Mouse (Mus musculus) adrenal gland, postnatal 10 days (tissue): ENCODE data around the gene Tbc1d14. TPM values are rescaled to one million over a fixed set of nuclear protein-coding genes. Genes with fewer than 3 reads are reported as not detected.

ENCODE experiments used
- DNase-seq: peaks from one replicate; pipeline ENCODE4 v3.0.0; 2021; ENCODE audit warnings: mixed read lengths
- total RNA-seq, 2 experiments: library from RNA; stranded (reverse); gene quantifications; 2 replicates each; pipeline ENCODE4 v1.2.3; 2021

Gene Tbc1d14
- total RNA-seq, 2 experiments from 2014 or later, result 32.3 to 32.4 TPM

DNA sequence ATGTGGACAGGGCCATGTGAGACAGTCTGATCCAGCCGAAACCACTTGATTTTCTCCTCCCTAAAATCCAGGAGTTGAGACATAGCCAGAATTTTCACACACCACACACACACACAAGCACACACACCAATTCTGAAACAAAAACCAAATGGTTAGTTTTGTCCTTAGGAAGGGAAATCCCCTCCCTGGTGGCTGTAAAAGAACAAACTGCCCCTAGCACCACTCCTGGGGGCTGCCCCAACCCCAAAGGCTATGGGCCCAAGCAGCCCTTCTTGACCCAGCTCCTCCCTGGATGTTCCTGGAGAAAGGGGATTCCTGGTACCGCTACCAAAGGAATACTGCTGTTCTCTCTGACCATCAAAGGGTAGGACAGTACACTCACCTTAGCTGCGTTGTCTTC is 16.6 kb downstream of the Tbc1d14 start:
- DNase-seq, result no peak

DNA sequence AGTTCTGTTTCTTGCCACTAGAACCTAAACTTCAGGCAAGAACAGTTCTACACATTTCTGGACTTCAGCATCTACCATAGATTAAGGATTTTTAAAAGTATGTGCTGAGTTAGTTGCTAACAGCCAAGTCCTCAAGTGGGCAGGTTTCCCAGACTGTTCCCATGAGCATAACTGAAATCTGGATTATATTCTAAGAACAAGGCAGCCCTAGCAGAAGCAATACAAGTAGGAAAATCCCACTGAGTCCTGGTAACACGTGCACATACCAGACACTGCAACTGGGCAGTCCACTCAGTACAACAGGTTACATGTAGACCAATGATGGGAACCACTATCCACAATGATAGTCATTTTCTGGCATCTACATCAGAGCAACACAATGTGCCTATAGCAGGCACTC is 17.3 kb downstream of the Tbc1d14 start:
- no peak for DNase-seq

- peak; percentile 79 for DNase-seq
Measured at GRCm38 (mm10) chr5:36575227-36575626, 17.8 kb downstream of the Tbc1d14 start.

DNA sequence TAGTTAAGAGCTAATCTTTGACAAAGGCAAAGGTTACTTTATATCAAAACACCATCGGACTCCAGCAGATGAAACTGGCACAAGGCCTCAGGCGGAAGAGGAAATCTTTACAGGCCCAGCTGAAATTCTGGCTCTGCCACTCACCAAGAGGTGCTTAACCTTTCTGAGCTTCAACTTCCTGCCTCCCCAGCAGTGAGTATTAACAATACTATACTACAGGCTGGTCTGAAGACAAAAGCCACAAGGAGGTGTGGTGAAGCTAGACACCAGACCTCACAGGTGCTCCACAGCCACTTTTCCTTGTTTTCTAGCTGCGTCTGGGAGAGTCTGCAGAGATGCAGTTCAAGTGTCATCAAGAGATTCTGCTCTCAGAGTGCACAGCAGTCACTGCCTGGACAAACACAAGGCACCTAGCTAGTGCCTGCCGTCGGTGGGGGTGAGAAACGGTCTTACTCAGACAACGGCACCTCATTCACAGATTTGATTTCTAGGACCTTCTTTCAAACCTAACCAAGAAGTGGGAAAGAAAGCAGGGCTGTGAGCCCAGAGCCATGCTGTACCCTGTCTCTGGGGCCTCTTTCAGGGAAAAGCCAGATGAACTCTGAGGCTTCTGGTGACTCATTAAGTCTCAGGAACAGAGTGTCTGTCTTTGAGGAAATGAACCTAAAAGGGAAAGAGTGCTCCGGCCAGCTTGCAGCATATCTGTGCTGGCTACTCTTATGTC is 18.8 kb downstream of the Tbc1d14 start:
- DNase-seq, result no peak

DNA sequence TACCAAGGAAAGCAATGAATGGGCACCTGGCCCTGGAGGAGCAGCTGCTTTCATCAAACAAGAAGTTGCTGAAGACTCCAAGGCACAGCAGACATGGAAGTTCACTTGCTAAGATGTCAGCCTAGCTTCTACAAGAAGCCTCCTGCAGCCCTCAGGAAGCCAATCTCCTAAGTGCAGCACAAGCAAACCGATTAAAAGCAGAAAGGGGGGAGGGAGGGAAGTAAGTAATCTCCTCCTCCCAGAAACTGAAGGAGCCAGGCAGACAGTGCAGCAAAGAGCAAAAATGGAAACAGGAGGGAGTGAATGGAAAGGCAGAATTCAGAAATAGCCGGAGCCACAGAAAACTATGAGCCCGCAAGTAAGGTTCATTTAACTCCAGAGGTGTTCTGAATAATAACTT is 19.7 kb downstream of the Tbc1d14 start:
- DNase-seq, result no peak

DNA sequence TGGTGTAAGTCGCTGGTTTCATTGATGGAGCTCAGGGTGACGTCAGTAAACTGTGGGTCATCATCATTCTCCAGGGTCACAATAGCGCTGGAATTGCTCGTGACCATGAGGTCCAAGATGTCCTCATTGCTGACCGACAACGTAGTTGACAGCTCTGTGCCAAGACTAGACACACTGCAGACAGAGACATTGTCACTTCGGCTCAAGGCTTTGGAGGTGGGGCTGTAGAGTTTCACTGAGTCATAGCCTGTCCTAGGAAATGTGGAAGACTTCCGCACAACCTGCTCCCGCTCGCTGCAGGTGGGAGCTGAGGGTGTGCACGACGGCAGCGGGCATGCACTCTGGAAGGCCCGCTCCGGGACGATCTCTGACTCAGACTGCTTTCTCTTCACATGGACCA is 21.7 kb downstream of the Tbc1d14 start:
- peak; percentile 65 for DNase-seq

- DNase-seq, result no peak
Measured at GRCm38 (mm10) chr5:36570546-36571245, 22.4 kb downstream of the Tbc1d14 start.

DNA sequence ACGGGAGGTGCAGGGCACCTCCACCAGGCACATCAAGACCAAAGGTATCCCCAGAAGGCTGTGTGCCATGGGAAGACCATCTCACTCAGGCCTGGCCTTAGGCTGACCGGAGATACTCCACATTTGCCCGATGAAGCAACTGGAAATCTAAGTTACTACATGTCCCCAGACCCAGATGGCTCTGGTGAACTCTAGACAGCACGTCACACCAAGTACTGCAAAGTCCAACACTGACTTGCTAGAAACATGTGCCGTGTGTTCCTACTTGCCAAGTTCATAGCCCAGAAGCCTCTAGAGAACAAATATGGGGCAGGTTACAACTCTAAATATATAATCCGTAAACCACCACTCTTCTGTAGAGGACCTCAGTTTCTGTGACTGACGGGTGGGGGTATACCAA is 23.0 kb downstream of the Tbc1d14 start:
- no peak for DNase-seq

DNA sequence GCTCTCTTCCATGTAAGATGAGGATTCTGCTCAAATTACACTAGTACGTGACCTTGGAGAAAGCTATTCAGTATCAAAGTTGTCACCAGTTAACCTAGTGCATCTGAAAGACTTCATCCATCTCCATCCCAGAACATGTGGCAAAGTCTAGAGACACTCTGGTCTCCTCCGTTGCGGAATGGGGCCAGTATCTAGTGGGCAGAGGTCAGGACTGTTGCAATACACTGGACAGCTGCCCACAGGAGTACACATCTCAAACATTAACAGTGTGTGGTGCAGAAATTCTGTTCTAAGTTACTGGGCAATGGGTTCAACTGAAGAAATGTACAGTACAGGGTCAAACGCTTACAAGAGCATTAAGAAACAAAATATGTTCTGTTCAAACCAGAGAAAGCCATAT is 25.0 kb downstream of the Tbc1d14 start:
- DNase-seq, result peak; percentile 76

- DNase-seq, result no peak
Measured at GRCm38 (mm10) chr5:36567627-36568026, 25.4 kb downstream of the Tbc1d14 start.

DNA sequence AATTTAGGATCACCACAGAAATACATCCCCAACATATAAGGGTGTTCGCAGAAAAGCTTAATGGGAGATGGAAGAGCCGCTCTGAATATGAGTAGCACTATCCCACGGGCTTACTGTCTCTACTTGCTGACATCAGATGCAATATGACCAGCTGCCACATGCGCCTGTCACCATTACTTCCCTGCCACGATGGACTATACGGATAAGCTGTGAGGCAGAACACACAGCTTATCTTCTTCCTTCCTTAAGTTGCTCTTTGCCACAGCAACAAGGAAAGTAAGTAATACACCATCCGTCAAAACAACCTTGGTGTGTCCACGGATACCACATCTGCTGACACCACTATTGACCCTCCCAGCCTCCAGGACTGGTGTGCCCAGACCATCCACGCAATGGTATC is 28.5 kb downstream of the Tbc1d14 start:
- no peak for DNase-seq

DNA sequence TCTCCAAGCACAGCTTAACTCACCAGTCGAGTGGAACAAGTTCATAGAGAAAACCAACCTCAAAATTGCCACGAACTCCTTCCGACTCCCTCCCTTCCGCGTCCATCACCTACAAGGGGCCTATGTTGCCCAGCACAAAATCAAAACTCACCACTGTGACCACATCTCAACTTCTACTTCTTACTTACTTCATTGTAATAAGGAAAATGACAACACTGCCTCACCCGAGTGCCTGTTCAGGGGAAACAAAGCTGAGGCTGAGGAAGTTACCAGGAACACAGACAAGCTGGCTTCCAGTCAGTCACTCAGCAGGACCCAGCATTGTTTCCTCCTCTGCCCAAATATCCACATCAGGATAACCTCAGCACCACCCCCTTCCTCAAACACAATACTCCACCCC is 29.3 kb downstream of the Tbc1d14 start:
- no peak for DNase-seq

DNA sequence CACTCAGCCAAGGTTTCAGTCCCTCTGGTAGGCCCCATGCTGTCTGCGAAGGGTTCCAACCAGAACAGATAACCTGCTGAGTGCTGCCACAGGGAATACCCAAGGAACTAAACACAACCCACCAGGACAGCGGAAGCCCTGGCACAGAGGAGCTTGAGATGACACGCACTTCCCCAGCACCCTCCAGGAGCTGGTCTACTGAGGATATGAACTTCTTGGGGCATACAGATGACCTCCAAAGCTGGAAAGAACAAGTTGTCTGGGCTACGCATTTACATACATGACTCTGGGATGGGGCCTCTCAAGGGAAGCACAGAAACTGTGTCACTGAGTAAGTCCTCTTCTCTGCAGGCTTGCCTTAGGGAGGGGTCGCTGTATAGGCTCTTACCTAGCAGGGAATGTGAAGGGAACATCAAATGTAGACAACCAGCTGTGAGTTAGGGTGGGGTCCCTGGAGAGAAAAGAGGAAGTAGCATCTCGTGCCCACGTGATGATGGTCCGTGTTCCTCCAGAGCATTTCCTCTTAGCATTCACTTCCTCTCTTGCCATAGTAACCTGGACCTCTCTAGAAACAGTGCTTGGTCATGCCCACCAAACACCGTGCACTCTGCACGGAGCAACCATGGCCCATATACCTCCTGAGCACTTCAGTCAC is 30.2 kb downstream of the Tbc1d14 start:
- DNase-seq, result no peak

DNA sequence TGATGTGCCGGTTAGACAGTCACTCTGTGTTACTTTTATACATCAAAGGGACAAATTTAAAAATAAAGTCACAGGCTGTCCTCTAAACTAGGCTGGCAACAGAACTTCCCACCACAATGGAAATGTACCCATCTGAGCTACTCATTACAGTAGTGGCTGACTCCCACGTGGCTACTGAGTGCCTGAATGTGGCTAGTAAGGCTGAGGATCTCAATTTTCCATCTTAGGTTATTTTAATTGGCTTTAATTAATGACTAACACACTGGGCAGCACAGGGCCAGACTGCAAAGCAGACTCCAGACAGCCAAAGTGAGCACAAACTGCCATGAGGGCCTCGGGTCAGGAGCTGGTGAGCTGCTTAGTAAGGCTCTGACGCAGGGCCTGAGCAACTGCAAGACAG is 31.6 kb downstream of the Tbc1d14 start:
- no peak for DNase-seq

DNA sequence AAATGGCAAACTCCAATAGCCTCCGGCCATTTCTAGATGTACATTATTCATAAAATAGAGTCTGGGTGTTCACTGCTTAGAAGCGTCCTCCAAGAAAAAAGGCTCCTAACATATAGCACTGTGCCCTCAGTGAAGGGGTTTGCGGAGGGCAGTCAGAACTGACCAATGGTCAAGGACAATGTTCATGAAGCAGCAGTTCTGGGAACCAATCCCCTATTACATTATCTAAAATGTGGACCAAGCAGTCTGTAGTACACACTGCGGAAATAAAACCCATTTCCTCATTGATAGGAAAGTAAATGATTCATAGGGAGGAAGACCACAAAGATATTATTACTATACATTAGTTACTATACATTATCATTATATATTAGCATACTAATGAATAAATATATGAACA is 32.6 kb downstream of the Tbc1d14 start:
- no peak for DNase-seq

DNA sequence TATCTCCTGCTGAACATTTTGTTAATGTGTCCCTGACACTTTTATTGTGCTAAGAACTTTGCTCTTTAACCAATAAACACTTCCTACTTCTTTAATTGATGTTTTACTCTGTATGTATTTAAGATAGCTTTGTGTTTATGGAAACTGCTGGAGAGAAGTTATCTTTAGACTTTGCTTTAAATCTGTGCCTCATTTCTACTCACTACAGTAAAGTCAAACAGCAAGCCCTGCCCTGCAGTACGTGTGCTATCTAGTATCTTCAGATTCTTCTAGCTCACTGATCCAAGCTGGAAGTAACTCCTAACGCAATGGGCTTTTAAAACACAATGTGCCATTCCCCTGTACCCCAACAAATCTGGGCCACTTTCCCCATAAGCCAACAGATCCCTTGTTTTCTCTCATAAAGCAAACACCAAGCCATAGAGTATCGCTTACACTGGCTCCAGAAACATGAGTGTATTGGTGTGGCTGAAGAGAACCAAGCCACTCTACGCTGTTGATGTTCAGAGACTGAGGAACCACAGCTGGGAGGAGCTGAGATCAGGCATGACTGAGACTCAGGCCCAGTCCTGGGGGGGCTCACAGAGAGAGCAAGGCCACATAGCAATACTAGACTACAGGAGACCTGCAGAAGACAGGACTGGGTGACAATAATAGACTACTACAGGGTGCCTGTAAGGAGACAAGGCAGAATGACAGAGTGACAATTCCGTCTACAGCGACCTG is 33.4 kb downstream of the Tbc1d14 start:
- DNase-seq, result no peak

DNA sequence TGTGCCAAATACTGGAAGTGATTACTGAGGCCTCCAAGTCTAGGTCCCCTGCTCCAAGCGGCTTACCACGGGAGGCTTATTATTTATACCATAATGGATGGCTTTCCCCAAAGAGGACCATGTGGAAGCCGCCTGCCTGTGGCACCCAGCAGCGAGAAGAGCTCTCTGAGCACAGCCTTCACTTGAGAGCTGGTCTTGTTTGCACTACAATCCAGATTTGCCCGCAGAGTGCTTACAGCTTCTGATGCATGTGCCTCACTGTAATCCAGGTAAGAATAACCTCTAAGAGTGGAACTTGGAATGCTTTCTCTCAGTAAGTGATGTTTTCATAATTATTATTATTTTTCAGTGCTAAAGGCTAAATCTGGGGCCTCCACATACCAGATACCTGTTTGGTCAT is 34.0 kb downstream of the Tbc1d14 start:
- DNase-seq, result no peak

DNA sequence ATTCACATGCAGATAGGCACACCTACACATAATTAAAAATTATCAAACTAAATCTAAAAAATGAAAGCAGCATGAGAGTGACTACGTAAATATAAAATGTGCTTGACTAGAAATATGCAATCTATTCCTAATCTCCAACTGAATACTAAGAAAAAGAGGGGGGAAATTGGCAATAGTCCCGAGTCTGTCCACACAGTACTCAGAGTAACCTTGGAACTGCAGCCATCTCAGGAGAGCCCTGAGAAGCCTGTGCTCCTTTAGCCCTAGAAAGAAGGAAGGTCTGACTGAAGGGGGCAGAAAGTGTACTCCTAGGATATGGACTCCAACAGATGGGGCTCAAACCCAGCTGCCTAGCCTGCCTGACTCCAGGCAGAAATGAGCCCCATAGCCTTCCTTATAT is 34.5 kb downstream of the Tbc1d14 start:
- DNase-seq, result no peak

DNA sequence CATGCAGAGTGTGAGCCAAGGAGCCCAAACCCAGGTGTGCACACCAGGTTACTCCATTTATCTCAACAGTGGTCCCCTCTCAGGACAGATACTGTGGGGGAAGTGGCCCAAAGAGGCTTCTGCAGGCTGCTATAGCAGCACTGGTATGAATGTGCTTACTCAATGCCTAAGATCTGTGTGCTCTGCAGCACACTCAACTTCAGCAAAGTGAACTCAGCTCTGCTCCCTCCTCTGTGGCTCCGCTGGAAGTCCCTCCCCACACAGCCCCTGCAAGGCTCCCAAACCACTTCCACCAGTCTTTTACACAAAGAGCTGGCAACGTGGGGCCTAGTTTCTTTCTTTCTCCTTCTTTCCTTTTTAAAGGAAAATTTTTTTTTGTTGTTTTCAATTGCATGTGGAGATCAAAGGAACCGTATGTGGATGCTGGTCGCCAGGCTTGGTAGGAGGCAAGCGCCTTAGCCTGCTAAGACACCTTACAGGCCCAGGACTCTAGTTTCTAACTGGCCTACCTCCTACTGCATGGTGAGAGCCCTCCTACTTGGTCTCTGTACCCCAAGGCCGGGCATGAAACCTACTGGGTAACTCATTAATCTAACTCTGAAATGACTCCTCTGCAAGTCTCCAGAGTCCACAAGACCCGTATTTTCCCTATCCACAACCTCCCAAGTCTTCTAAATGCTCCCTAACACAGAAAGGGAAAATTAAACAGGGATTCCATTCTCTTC is 35.3 kb downstream of the Tbc1d14 start:
- DNase-seq, result no peak

- DNase-seq, result no peak
Measured at GRCm38 (mm10) chr5:36556906-36557305, 36.2 kb downstream of the Tbc1d14 start.

DNA sequence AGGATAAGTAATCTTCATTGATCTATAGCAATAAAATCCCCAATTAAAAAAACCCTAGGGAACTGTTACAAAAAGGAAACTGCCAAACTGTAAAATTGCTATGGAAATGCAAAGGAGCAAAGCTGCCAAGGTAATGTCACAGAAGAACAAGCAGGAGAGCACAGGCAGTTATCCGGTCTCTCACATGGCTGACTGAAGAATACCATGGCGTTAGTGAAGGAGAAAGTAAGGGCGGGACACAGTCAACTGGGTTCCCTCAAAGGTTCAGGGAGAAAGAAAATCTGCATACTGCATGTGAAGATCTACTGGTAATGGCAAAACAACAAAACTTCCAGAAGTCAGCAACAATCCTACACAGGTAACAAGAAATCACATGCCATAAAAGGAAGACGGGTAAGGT is 36.8 kb downstream of the Tbc1d14 start:
- DNase-seq, result no peak

- DNase-seq, result no peak
Measured at GRCm38 (mm10) chr5:36554496-36554895, 38.6 kb downstream of the Tbc1d14 start.
